9 mouse cellular contexts compared by ENCODE assay signal in the genomic region with DNA sequence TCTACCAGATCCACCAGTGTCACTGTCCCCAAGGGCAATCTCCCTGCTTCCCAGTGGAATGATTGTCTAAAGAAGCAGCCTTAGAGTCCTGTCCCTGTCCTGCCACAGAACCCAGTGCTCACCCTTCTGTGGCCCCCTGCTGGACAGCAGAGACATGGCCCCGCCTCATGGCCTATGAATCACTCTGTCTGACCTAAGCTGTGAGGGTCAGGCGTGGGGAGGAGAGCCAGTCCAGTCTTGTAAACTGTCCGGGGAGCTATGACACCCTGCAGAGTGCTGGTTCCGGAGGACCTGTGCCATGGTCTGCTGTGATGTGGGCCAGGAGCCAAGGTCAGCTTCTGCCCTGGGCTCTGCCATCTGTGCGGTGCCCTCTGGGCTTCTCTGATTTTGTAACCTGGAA.
A peak's percentile ranks its signal among the peaks of the same experiment; 100 is the strongest.
DNase-seq lines count a peak whose midpoint lies in the region; ATAC-seq and TF ChIP-seq lines count a peak whose summit lies in the region.
"Had no signal": no experiment of that assay in that cellular context is flagged by ENCODE, and none has a peak within 500 bp of the region (broad histone marks: within the 10 kb centered on the region; RNA-seq: fewer than 3 reads in every experiment).

No protein-coding gene starts in this region.

- H3K9ac ChIP-seq in MEL (ENCODE audit: control insufficient read depth, low read depth, low read length, poor library complexity, severe bottlenecking): no peak overlapping the region
- H3K9ac ChIP-seq in lung, embryonic 15.5 days: no peak overlapping the region
- H3K9ac ChIP-seq: hindbrain, embryonic 15.5 days had no signal

- TF ChIP-seq CTCF in MEL (IDR thresholded peaks at IDR 0.05 in 2 of 3, conservative IDR thresholded peaks at IDR 0.05 in 1 of 3; ENCODE audit: control insufficient read depth in 1 of 3, insufficient read depth in 1 of 3, low read depth in 2 of 3, low read length in 3 of 3, poor library complexity in 1 of 3, severe bottlenecking in 1 of 3): peak; percentile 33 to 61 (median 45); a peak in 5 of 6 replicates

- H3K36me3 ChIP-seq in MEL (ENCODE audit: control insufficient read depth in 1 of 2, insufficient read depth in 2 of 2, low read length in 2 of 2): no peaks in the 10 kb centered on the region
- no peaks in the 10 kb centered on the region for H3K36me3 ChIP-seq in lung, embryonic 15.5 days
- H3K36me3 ChIP-seq: hindbrain, embryonic 15.5 days had no signal

- H3K4me1 ChIP-seq in MEL (ENCODE audit: control insufficient read depth in 1 of 2, insufficient read depth in 2 of 2, low read length in 2 of 2): no peaks in the 10 kb centered on the region
- H3K4me1 ChIP-seq in lung, embryonic 15.5 days: no peaks in the 10 kb centered on the region
- H3K4me1 ChIP-seq: hindbrain, embryonic 15.5 days had no signal

- 27% methylated on average over 5 of the region's 5 CpGs for WGBS in lung, embryonic 15.5 days

- no peak for TF ChIP-seq EP300 in MEL (IDR thresholded peaks at IDR 0.05; ENCODE audit: low read depth in 1 of 2, low read length in 2 of 2)

- peak; percentile 86 for ATAC-seq in granulocyte monocyte progenitor cell, adult 5-6 weeks (replicated peaks; ENCODE audit: poor library complexity, severe bottlenecking)
- peak; percentile 46 for ATAC-seq in lung, embryonic 15.5 days (ENCODE audit: borderline replicate concordance, extremely low read depth, low FRiP score, low TSS enrichment)
- ATAC-seq in frontal cortex, adult (ENCODE audit: low TSS enrichment): no peak

- H3K4me2 ChIP-seq in lung, embryonic 15.5 days: no peak overlapping the region
- H3K4me2 ChIP-seq: hindbrain, embryonic 15.5 days had no signal

- no peaks in the 10 kb centered on the region for H3K27me3 ChIP-seq in MEL (ENCODE audit: control insufficient read depth in 1 of 2, insufficient read depth in 2 of 2, low read length in 2 of 2)
- H3K27me3 ChIP-seq in lung, embryonic 15.5 days: no peaks in the 10 kb centered on the region
- H3K27me3 ChIP-seq: hindbrain, embryonic 15.5 days had no signal

- H3K27ac ChIP-seq in MEL (ENCODE audit: control insufficient read depth, low read depth, low read length): no peak overlapping the region
- no peak overlapping the region for H3K27ac ChIP-seq in lung, embryonic 15.5 days
- H3K27ac ChIP-seq: hindbrain, embryonic 15.5 days had no signal

- no peaks in the 10 kb centered on the region for H3K79me2 ChIP-seq in MEL (ENCODE audit: control insufficient read depth, insufficient read depth, low read length, poor library complexity)

- H3K9me3 ChIP-seq in MEL (replicated peaks; ENCODE audit: insufficient read depth, low read length): no peaks in the 10 kb centered on the region
- no peaks in the 10 kb centered on the region for H3K9me3 ChIP-seq in lung, embryonic 15.5 days
- H3K9me3 ChIP-seq: hindbrain, embryonic 15.5 days had no signal

- DNase-seq in 416B (ENCODE audit: low read depth) (peak; percentile 81), MEL (ENCODE audit: low read depth, low spot score) (peak; percentile 9)
- DNase-seq in cerebellum, adult 8-10 months: peak; percentile 58
- peak; percentile 78 for DNase-seq in kidney, adult 9 months
- peak; percentile 65 for DNase-seq in retina, postnatal 7 days (ENCODE audit: low read depth, low spot score)

- no peak overlapping the region for H3K4me3 ChIP-seq in MEL (ENCODE audit: control insufficient read depth in 1 of 2, insufficient read depth in 1 of 2, low read depth in 2 of 2, low read length in 2 of 2)
- no peak overlapping the region for H3K4me3 ChIP-seq in lung, embryonic 15.5 days
- H3K4me3 ChIP-seq: hindbrain, embryonic 15.5 days had no signal

- TF ChIP-seq POLR2A in MEL (IDR thresholded peaks at IDR 0.05; ENCODE audit: control insufficient read depth in 1 of 2, insufficient read depth in 1 of 2, low read depth in 1 of 2, low read length in 2 of 2, poor library complexity in 1 of 2): no peak

- peak; percentile 2; the same call in 1 of the 2 replicates for TF ChIP-seq RAD21 in MEL (IDR thresholded peaks at IDR 0.05; ENCODE audit: low read depth, low read length)

TF ChIP-seq in MEL, 35 proteins besides CTCF, POLR2A, EP300 and RAD21:
- no peak for TF ChIP-seq SIN3A (IDR thresholded peaks at IDR 0.05; ENCODE audit: low read length)
- peak; percentile 39 for TF ChIP-seq SMC3 (IDR thresholded peaks at IDR 0.05; ENCODE audit: low read depth, low read length)
- TF ChIP-seq CHD1 (IDR thresholded peaks at IDR 0.05; ENCODE audit: low read depth, low read length): no peak
- TF ChIP-seq MXI1 (IDR thresholded peaks at IDR 0.05; ENCODE audit: low read depth, low read length): no peak
- TF ChIP-seq MAX (IDR thresholded peaks at IDR 0.05; ENCODE audit: low read length): no peak
TF ChIP-seq in MEL: peak in this region for 1.

Comparison
In these comparisons a context has a peak if more than half of its experiments do, and no peak if none do; other contexts are left out.
1. DNase-seq: peak in every context shown above with its lines; median percentile 81 in 416B; 78 in kidney, adult 9 months; 65 in retina, postnatal 7 days; 58 in cerebellum, adult 8-10 months; 9 in MEL.